Mouse (Mus musculus) embryonic facial prominence, embryonic 15.5 days (tissue): ENCODE measurements around the gene Stap2. TPM values are rescaled to one million over a fixed set of nuclear protein-coding genes. Genes with fewer than 3 reads are reported as not detected.

Experiments
- ATAC-seq: fragments of 200-750 bp; cut with Nextera tagmentation; 2 replicates; pipeline ENCODE4 v1.8.0; 2017; ENCODE audit warnings: low read depth, moderate TSS enrichment; ENCODE audit not compliant: insufficient number of reproducible peaks, low FRiP score, low TSS enrichment
- H3K27ac ChIP-seq: fragments of 300-500 bp; sonication (generic); replicated peaks from 2 replicates; pipeline ENCODE4 v1.5.1; 2015; ENCODE audit warnings: mild to moderate bottlenecking, inconsistent platforms
- H3K27me3 ChIP-seq: fragments of 300-500 bp; sonication (generic); 2 replicates; pipeline ENCODE4 v1.6.1; 2015; ENCODE audit warnings: inconsistent platforms
- H3K36me3 ChIP-seq: fragments of 300-500 bp; sonication (generic); 2 replicates; pipeline ENCODE4 v1.6.1; 2015; ENCODE audit warnings: mild to moderate bottlenecking, inconsistent platforms
- H3K4me1 ChIP-seq: fragments of 300-500 bp; sonication (generic); 2 replicates; pipeline ENCODE4 v1.6.1; 2015; ENCODE audit warnings: inconsistent platforms
- H3K4me2 ChIP-seq: fragments of 300-500 bp; sonication (generic); replicated peaks from 2 replicates; pipeline ENCODE4 v1.6.1; 2015; ENCODE audit warnings: mild to moderate bottlenecking, inconsistent platforms
- H3K4me3 ChIP-seq: fragments of 300-500 bp; sonication (generic); replicated peaks from 2 replicates; pipeline ENCODE4 v1.5.1; 2015; ENCODE audit warnings: mild to moderate bottlenecking, inconsistent platforms
- H3K9ac ChIP-seq: fragments of 300-500 bp; sonication (generic); 2 replicates; pipeline ENCODE4 v1.6.1; 2015; ENCODE audit warnings: inconsistent platforms
- H3K9me3 ChIP-seq: fragments of 300-500 bp; sonication (generic); replicated peaks from 2 replicates; pipeline ENCODE4 v1.6.1; 2016; ENCODE audit warnings: inconsistent platforms
- WGBS: fragments of 180-500 bp; shearing (Covaris S2); methylation state at CpG from one replicate; pipeline ENCODE4 v1.1.7; 2015; 5-methylcytosine and 5-hydroxymethylcytosine counted together
- polyA plus RNA-seq: library from polyadenylated mRNA; unstranded; fragments of >200 nt; fragmentation: Nextera tagmentation; extraction: Ambion mirVana; gene quantifications from 2 replicates; pipeline ENCODE4 v1.2.1, GENCODE M21; 2015

The Stap2 gene
- polyA plus RNA-seq, 1 experiment from 2014 or later, result 24.5 TPM

DNA sequence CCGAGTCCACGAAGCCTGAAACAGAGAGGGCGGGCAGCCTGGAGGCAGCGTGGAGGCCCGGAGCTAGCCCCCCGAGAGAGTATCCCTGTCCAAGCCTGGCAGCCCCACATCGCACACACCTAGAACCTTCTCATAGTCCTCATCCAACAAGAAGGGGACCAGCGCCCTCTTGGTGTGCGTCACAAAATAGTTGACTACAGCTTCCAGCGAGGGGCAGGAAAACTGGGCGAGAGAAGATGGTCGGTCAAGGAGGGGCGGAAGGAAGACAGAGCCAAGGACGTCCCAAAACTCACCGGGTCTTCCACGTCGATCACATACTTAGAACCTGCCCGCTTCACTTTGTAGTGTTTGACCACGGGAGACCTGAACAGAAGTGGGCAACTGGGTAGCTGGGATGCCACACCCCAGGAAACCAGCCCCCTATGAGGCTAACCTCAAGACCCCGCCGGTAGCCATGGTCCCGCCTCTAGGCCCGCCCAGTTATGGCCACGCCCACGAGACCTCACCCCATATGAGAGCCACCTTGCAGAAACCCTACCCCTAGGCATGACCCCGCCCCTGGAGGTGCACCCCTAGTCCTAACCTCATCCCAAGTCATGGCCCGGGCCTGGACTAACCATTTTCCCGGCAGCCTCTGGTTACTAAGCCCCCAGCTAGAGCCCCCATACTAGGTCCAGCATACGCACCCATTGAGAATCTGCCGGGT, 5.4 kb downstream of the Stap2 start:
- H3K36me3 ChIP-seq, result peaks cover 11% of the 10 kb centered on the region; the same call in 1 of the 2 replicates
- 6% methylated on average over 30 of the region's 30 CpGs for WGBS
- peaks cover 6% of the 10 kb centered on the region; the same call in 1 of the 2 replicates for H3K4me1 ChIP-seq
- no peak overlapping the region for H3K9ac ChIP-seq
- H3K4me3 ChIP-seq, result peak overlapping the region; percentile 2
- no peaks in the 10 kb centered on the region for H3K9me3 ChIP-seq
- H3K4me2 ChIP-seq, result peak overlapping the region; percentile 28
- no peak overlapping the region for H3K27ac ChIP-seq
- ATAC-seq, result no peak
- peaks cover 10% of the 10 kb centered on the region for H3K27me3 ChIP-seq

DNA sequence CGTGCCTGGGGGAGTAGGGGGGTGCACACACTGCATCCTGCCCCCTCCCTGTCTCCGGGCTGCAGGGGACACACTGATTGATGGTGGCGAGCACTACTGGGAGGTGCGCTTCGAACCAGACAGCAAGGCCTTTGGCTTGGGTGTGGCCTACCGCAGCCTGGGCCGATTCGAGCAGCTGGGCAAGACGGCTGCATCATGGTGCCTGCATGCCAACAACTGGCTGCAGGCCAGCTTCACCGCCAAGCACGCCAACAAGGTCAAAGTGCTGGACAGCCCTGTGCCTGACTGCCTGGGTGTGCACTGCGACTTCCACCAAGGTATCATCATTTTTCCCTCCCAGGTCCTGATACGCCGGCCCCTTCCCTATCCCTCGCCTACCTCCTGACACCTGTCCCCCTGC, 9.4 kb downstream of the Stap2 start:
- Histone ChIP-seq H3K36me3 (peaks cover 11% of the 10 kb centered on the region; the same call in 1 of the 2 replicates), H3K27me3 (peaks cover 10% of the 10 kb centered on the region), H3K4me3 (no peak overlapping the region), H3K4me1 (peaks cover 6% of the 10 kb centered on the region; the same call in 1 of the 2 replicates), H3K9me3 (no peaks in the 10 kb centered on the region), H3K4me2 (no peak overlapping the region), H3K27ac (no peak overlapping the region), H3K9ac (no peak overlapping the region)
- no peak for ATAC-seq
- WGBS, result 80% methylated on average over 15 of the region's 15 CpGs

DNA sequence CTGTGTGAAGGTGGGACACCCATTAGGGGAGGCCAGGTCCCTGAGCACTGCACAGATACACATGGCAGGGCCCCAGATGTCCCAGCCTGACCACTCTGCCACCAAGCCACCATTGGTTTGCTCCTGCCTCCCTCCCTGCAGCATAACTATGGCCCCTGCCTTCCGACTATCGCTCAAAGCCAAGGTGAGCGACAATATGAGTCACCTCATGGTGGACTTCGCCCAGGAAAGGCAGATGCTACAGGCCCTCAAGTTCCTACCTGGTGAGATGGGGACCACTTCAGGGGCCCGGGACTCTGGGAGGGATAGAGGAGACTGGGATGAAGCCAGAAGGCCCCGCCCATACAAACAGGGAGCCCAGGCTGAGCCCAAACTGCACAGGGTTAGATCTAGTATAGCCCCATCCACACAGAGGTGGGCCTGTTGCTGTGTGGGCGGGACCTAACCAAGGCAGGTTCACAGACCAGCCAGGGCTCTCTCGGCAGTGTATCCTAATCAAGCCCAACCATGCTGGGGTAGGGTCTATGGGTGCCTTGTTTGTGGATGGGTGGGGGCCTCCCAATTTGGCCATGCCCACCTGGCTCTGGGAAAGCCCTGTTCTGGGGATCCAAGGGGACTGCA, 15.0 kb downstream of the Stap2 start:
- 87% methylated on average over 8 of the region's 8 CpGs for WGBS
- Histone ChIP-seq H3K9me3 (no peaks in the 10 kb centered on the region), H3K4me3 (no peak overlapping the region), H3K27ac (no peak overlapping the region), H3K36me3 (no peaks in the 10 kb centered on the region), H3K4me1 (peaks cover 12% of the 10 kb centered on the region), H3K9ac (no peak overlapping the region), H3K4me2 (no peak overlapping the region), H3K27me3 (no peaks in the 10 kb centered on the region)
- no peak for ATAC-seq

DNA sequence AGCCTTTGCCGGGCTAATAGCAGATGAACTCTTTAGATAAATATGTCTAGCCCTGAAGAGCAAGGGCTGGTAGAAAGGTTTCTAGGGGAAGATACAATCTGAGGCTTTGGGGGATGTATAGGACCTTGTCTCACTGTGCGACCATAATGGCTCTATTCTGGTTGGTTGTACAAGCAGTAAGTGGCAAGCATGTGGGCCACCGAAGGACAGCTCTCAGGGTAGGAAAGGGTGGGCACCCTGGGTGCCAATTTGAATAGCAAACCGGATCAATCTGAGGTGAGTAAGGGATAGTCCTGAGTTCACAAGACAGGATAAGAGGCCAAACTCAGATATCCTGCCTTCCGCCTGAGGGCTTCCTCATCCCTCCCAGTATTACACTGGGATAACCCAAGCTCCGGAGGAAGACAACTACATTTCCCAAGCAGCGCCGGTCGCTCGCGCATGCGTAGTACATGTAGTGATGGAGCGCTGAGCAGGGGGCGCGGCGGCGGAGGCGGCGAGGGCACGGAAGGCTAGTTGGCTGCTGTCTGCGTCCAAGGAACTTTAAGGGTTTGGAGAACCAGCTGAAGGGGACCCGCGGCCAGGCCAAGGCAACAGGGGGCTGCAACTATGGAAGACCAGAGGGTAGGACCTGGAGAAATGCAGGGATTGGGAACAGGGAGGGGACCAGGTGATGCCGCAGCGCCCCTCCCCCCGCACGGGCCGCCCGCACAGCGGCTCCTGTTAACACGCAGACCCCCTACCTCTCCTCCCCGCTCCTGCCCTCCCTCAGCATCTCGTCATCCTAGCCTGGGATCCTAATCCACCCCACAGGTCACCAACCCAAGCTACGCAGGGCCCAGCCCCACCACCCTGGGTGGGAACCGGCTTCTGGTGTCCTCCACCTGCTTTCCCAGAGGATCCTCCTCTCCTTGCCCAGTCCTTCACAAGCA, 19.1 kb downstream of the Stap2 start, which contains the start of gene Fsd1:
Gene Fsd1 (plus strand): TSS at position 480 of the 932 bp plus-strand sequence.
- no peaks in the 10 kb centered on the region for H3K9me3 ChIP-seq
- H3K4me2 ChIP-seq, result peak within 1 kb of the TSS; percentile 87
- no peaks in the 10 kb centered on the region for H3K27me3 ChIP-seq
- ATAC-seq, result peak; percentile 15; the same call in 1 of the 2 replicates
- no peak within 1 kb of the TSS for H3K27ac ChIP-seq
- WGBS, result 7% methylated on average over 35 of the region's 35 CpGs
- peaks cover 12% of the 10 kb centered on the region for H3K4me1 ChIP-seq
- H3K9ac ChIP-seq, result peak within 1 kb of the TSS; percentile 16
- peak within 1 kb of the TSS; percentile 53 for H3K4me3 ChIP-seq
- H3K36me3 ChIP-seq, result no peaks in the 10 kb centered on the region

DNA sequence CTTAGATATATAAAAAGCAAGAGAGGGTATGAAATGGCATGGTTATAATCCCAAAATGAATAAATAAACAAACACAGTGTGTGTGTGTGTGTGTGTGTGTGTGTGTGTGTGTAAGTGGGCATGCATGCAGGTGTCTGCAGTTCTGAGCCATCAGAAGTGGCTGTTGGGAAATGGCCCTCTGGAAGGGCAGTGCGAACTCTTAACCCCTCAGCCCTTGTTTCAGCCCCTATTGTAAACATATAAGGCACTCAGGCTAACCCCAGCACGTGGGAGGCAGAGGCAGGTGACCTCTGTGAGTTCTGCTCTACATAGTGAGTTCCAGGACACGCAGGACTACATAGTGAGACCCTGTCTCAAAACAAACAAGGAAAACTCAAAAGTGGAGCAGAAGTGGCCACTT, 28.1 kb downstream of the Stap2 start:
- Histone ChIP-seq H3K4me1 (no peaks in the 10 kb centered on the region), H3K27ac (no peak overlapping the region)
- 55% methylated on average over 3 of the region's 3 CpGs for WGBS

DNA sequence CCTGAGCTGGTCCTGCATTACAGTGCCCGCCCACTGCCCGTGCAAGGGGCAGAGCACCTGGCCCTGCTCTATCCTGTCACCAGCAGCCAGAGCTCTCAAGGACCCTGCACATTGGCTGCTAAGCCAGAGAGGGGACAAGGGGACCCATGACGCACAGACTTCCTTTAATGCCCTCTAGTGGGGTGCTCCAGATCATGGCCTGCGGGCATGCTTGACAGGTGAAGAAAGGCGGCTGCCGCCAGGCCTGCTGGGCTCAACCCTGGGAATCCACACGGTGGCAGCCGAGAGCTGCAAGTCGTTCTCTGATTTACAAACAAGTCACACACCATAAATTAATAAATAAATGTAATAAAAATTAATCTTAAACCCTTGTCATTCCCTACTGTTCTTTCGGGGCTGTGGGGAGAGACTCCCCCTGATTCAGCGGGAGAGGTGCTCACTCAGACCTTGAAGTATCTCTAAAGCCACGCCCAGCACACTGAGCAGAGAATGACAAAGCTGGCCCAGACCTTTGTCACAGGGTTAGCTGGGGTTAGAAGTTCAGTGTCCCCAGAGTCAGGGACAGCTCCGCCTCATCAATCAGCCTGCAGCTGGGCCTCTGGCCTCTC, 29.0 kb downstream of the Stap2 start:
- no peak overlapping the region for H3K4me2 ChIP-seq
- no peak overlapping the region for H3K9ac ChIP-seq
- ATAC-seq, result no peak
- H3K36me3 ChIP-seq, result no peaks in the 10 kb centered on the region
- peaks cover under 1% of the 10 kb centered on the region for H3K4me1 ChIP-seq
- H3K4me3 ChIP-seq, result no peak overlapping the region
- WGBS, result 16% methylated on average over 13 of the region's 13 CpGs
- no peaks in the 10 kb centered on the region for H3K9me3 ChIP-seq
- H3K27me3 ChIP-seq, result no peaks in the 10 kb centered on the region
- no peak overlapping the region for H3K27ac ChIP-seq

More for the DNA sequence above, 28.1 kb downstream of the Stap2 start:
- no peak overlapping the region for H3K9ac ChIP-seq
- no peaks in the 10 kb centered on the region for H3K36me3 ChIP-seq
- no peak overlapping the region for H3K4me2 ChIP-seq
- H3K4me3 ChIP-seq, result no peak overlapping the region
- H3K9me3 ChIP-seq, result no peaks in the 10 kb centered on the region
- no peak for ATAC-seq
- H3K27me3 ChIP-seq, result no peaks in the 10 kb centered on the region

DNA sequence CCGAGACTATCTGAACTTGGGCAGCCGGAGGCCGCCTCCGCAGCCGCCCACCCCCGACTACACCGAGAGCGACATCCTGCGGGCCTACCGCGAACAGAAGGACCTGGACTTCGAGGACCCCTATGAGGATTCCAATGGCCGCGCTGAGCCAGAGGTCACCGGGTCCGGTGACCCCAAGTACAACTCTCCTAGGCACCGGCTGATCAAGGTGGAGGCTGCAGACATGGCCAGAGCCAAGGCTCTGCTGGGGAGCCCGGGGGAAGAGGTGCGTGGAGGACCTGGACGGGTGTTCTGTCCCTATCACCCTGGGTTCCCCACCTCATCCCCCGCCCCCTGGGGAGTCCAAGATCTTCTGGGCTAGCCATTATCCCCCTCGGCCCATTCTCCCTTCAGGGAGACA, 33.9 kb downstream of the Stap2 start:
- Histone ChIP-seq H3K9ac (no peak overlapping the region), H3K4me1 (peaks cover 16% of the 10 kb centered on the region), H3K4me2 (peak overlapping the region; percentile 95), H3K27ac (no peak overlapping the region), H3K36me3 (peaks cover 19% of the 10 kb centered on the region), H3K27me3 (peaks cover 5% of the 10 kb centered on the region; the same call in 1 of the 2 replicates), H3K9me3 (no peaks in the 10 kb centered on the region), H3K4me3 (no peak overlapping the region)
- WGBS, result 33% methylated on average over 22 of the region's 22 CpGs
- ATAC-seq, result no peak

DNA sequence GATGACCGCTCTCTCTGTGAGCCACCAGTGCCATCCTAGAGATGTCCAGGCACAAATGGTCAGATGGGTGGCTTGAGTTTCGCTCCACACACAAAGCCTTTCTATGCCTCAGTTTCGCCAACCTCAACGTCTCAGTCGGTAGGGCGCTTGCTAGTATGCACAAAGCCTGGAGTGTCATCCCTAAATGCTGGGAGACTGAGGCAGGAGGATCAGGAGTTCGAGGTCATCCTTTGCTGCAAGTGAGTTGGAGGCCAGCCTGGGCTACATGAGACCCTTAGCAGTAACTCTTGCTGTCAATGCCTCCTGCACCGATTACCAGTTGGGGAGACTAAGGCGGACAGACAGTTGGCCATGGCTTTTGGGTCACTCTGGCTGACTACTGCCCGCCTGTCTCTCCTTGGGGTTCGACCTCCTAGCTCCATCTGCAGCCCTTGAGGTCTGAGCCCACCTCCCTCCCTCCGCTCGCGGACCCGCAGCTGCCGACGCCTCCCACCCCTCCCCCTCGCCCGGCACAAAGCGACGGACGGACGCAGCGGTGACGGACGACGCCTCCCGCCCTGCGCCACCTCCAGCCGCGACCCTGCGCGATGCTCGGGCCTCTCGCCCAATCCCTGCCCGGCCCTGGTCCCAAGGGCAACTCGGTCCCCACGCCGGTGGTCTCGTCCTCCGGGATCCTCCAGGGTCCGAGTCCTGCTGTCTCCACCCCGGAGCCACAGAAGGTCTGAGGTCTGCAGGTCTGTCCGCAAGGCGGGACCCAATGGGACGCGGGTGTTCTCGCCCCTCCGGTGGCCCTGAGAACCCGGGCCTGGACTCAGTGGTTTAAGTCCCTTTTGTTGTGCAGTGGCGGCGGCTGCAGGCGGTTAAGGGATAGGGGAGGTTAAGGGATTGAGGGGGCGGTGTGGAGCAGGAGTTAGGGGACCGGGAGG, 35.2 kb downstream of the Stap2 start, which contains the start of gene Shd:
Gene Shd (plus strand): TSS at position 502 of the 926 bp plus-strand sequence.
- no peak within 1 kb of the TSS for H3K27ac ChIP-seq
- peaks cover 16% of the 10 kb centered on the region for H3K4me1 ChIP-seq
- peak within 1 kb of the TSS; percentile 95 for H3K4me2 ChIP-seq
- WGBS, result 8% methylated on average over 54 of the region's 55 CpGs
- H3K36me3 ChIP-seq, result peaks cover 30% of the 10 kb centered on the region
- peak within 1 kb of the TSS; percentile 54 for H3K4me3 ChIP-seq
- peaks cover 5% of the 10 kb centered on the region; the same call in 1 of the 2 replicates for H3K27me3 ChIP-seq
- peak; percentile 19; the same call in 1 of the 2 replicates for ATAC-seq
- peak within 1 kb of the TSS; percentile 62 for H3K9ac ChIP-seq
- no peaks in the 10 kb centered on the region for H3K9me3 ChIP-seq

DNA sequence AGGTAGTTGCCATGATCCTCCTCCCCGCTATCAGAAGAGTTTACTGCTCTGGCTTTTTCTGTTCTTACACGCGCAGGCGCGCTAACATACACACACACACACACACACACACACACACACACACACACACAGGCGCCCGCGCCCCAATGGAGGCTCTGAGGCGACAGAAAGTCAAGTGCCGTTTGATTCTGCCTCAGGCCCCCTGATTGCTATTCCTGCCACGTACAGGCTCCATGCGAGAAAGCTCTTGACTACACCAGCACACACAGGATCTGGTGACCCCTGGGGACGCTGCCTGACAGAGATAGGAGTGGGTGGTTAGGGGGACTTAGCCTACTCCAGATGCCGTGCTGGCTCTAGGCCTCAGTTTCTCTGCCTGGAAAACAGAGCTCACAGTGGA, 35.8 kb downstream of the Stap2 start:
- Histone ChIP-seq H3K4me1 (peaks cover 16% of the 10 kb centered on the region), H3K36me3 (peaks cover 37% of the 10 kb centered on the region), H3K4me3 (peak overlapping the region; percentile 54; the same call in 1 of the 2 replicates), H3K27ac (no peak overlapping the region), H3K27me3 (peaks cover 5% of the 10 kb centered on the region; the same call in 1 of the 2 replicates), H3K4me2 (peak overlapping the region; percentile 95), H3K9ac (no peak overlapping the region), H3K9me3 (no peaks in the 10 kb centered on the region)
- 43% methylated on average over 14 of the region's 14 CpGs for WGBS
- no peak for ATAC-seq

DNA sequence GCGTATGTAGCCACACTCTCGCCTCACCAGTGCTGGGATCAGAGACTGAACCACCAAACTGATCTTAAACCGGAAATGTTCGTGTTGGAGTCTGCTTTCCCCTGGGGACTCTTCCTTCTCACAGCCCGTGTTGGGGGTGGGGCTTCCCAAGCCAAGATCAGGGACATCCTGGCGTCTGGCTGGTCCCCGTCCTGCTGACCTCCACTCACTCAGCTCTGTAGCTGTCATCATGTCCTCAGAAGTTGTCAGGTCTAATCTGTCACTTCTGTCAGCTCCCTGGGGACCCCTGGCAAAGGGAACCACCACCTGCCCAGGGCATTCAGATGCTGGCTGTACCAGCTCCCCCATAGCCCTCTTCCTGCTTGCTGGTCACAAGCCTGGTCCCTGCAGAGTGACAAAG, 37.2 kb downstream of the Stap2 start:
- no peak for ATAC-seq
- WGBS, result 44% methylated on average over 7 of the region's 7 CpGs
- no peak overlapping the region for H3K27ac ChIP-seq
- no peak overlapping the region for H3K4me2 ChIP-seq
- H3K9me3 ChIP-seq, result no peaks in the 10 kb centered on the region
- peaks cover 49% of the 10 kb centered on the region for H3K36me3 ChIP-seq
- H3K9ac ChIP-seq, result no peak overlapping the region
- peaks cover 5% of the 10 kb centered on the region; the same call in 1 of the 2 replicates for H3K27me3 ChIP-seq
- H3K4me3 ChIP-seq, result no peak overlapping the region
- H3K4me1 ChIP-seq, result peaks cover 19% of the 10 kb centered on the region
